Mouse (Mus musculus) bone marrow, adult 2 months (tissue): Measurements from ENCODE around the gene Macf1. TPM values are rescaled to one million over a fixed set of nuclear protein-coding genes. Genes with fewer than 3 reads are reported as not detected.
A peak's percentile ranks its signal among the peaks of the same experiment; 100 is the strongest.

Experiments used
- H3K27ac ChIP-seq: fragments of 200-500 bp; 2 replicates; pipeline ENCODE4 v1.5.1; 2012; ENCODE audit warnings: low read depth, mild to moderate bottlenecking, control low read depth, inconsistent platforms, low read length; ENCODE audit not compliant: control insufficient read depth, poor library complexity, insufficient read depth
- H3K4me1 ChIP-seq: fragments of 200-500 bp; 2 replicates; pipeline ENCODE4 v1.6.1; 2011; ENCODE audit warnings: low read length; ENCODE audit not compliant: control insufficient read depth, insufficient read depth
- H3K4me3 ChIP-seq: fragments of 200-500 bp; replicated peaks from 2 replicates; pipeline ENCODE3; 2011; ENCODE audit warnings: mild to moderate bottlenecking, low read depth, low read length, control low read depth; ENCODE audit not compliant: control insufficient read depth
- CTCF ChIP-seq: fragments of 200-500 bp; IDR thresholded peaks from 2 replicates; pipeline ENCODE4 v1.5.1; 2011; ENCODE audit warnings: low read length, control low read depth; ENCODE audit not compliant: control insufficient read depth, insufficient read depth
- POLR2A ChIP-seq: fragments of 200-500 bp; IDR thresholded peaks from 2 replicates; pipeline ENCODE4 v1.6.1; 2011; ENCODE audit warnings: low read depth, mild to moderate bottlenecking, control low read depth, low read length, borderline replicate concordance; ENCODE audit not compliant: control insufficient read depth
- WGBS: fragments of 180-500 bp; shearing (Covaris S2); methylation state at CpG from one replicate; pipeline ENCODE4 v1.1.7; 2018; 5-methylcytosine and 5-hydroxymethylcytosine counted together
- polyA plus RNA-seq: library from polyadenylated mRNA; stranded (reverse); fragments of >200 nt; gene quantifications from 2 replicates; pipeline ENCODE4 v1.2.4, GENCODE M21; 2011; ENCODE audit warnings: low replicate concordance; ENCODE audit not compliant: missing spikeins, insufficient read depth, insufficient read length

The Macf1 gene
- polyA plus RNA-seq, 1 experiment = 124 TPM

DNA sequence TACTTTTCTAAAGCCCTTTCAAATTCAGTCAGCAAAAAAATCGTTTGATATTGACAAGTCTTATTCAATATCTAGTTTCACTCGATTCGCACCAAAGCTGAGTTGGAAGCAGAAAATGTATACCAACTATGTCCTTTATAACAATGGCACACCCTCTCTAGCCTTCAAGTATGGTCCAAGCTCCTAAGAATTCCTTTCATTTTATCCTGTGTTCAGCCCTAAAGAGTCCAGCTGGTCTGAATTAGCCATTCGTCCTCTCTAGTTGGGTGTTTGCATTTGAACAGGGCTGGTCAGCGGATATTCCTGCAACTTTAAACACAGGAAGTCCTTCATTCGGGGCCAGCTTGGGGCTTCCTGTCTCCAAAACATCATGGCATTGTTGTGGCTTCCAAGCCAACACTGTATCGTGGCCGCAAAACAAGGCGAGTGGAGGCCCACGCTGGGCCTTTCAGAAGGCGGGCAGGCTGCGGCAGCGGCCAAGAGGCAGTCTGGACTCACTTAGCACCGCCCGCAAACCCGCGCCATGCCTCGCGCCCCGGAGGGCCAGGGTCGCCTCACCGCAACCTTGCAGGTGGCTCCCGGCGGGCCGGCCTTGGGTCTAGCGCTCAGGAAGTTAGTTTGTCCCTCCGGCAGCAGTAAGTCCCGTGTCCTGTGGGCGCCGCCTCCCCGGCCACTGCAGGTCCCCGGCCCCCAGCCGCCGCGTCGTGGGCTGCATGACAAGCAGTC lies 273.0 kb downstream of the Macf1 start:
- peak overlapping the region; percentile 88 for H3K4me3 ChIP-seq
- TF ChIP-seq CTCF (no peak), POLR2A (no peak)
- H3K4me1 ChIP-seq = peaks cover 1% of the 10 kb centered on the region
- H3K27ac ChIP-seq = peak overlapping the region; percentile 50
- WGBS = 3% methylated on average over 36 of the region's 36 CpGs

DNA sequence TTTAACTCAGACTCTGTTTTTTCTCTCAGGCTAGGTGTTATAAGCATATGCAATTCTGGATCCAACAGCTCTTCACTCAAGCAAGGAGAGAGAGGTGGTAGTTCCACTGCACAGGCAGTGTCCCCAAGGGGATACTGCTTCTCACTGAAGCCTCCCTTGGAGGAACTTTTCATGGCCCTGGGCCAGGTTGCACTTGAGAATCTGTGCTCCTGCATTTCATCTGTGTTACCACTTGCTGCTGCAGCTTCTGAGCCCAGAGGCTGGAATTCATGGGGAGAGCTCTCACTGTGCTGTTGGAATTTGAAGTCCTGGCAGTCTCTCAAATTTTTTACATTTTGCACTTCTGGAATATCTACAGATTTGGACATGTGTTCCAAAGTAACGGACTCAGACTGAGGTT lies 274.4 kb downstream of the Macf1 start:
- H3K27ac ChIP-seq = no peak overlapping the region
- 93% methylated on average over 1 of the region's 1 CpGs for WGBS
- no peak for TF ChIP-seq CTCF
- TF ChIP-seq POLR2A = no peak
- peaks cover 1% of the 10 kb centered on the region for H3K4me1 ChIP-seq
- H3K4me3 ChIP-seq = no peak overlapping the region

DNA sequence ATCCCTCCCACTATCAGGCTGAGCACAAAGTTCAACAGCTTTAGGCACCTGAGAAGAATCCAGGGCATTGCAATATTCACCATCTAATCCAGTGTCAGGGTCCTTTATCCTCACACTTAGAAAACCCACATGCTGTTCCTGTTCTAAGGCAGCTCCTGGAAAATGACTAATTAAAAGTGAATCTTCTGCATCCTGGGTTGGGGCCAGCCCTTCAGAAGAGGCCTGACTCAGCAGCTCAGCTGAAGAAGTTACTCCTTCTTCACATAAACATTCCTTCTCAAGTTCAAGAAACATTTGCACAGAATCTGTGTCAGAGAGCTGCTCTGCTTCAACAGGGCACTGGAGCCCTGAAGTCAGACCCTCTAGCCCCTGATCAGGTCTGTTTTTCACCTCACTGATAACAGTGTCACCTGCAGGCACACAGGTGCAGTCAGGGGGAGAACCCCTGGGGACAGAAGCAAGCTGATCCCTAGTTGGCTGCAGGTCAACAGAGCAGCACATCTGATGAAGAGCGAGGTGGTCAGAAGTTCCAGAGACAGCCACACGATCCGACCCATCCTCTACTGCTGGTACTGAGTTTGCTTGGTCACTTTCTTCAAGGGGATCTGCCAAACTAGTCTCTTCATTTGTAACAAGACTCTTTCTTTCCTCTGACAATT lies 275.0 kb downstream of the Macf1 start:
- WGBS = 85% methylated on average over 3 of the region's 3 CpGs
- Histone ChIP-seq H3K27ac (no peak overlapping the region), H3K4me3 (no peak overlapping the region), H3K4me1 (peaks cover 1% of the 10 kb centered on the region)
- TF ChIP-seq POLR2A = no peak
- no peak for TF ChIP-seq CTCF

DNA sequence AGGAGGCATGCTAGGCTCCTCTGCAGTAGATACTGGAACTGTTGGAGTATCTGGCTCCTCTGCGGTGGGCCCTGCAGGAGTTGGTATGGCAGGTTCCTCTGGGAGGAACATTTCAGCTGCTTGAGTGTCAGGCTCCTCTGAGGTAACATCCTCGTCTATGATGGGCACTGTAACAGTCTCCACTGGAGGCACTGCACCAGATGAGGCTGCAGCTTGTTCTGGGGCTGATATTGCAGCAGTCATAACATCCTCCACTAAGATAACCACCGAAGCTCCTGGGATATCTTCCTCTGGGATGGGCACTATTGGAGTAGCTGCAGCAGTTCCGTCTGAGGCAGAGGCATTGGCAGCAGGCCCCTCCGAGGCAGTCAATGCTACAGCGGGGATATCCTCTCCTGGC lies 276.4 kb downstream of the Macf1 start:
- TF ChIP-seq CTCF = no peak
- TF ChIP-seq POLR2A = no peak
- 70% methylated on average over 6 of the region's 6 CpGs for WGBS
- Histone ChIP-seq H3K4me3 (no peak overlapping the region), H3K4me1 (peaks cover 1% of the 10 kb centered on the region), H3K27ac (no peak overlapping the region)

DNA sequence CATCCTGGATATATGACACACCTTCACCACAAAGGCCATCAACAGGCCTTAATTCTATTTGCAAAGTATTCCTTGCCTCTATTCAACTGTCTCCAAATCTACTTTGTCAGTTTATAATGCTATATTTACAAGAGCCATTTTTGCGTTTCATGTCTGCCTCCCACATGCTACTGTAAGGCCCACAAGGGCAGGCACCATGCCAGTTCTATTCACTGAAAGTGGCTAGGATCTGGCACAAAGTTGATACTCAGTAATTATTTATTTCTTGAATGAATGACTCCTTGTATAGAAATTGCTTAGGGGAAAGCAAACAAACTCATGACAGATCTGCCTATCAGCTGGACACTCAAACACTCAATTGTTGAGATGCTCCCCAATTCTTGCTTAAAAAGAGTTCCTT lies 280.1 kb downstream of the Macf1 start:
- Histone ChIP-seq H3K4me1 (no peaks in the 10 kb centered on the region; the same call in 1 of the 2 replicates), H3K27ac (no peak overlapping the region), H3K4me3 (no peak overlapping the region)
- TF ChIP-seq POLR2A = no peak
- no peak for TF ChIP-seq CTCF
- WGBS = 77% methylated on average over 1 of the region's 1 CpGs

DNA sequence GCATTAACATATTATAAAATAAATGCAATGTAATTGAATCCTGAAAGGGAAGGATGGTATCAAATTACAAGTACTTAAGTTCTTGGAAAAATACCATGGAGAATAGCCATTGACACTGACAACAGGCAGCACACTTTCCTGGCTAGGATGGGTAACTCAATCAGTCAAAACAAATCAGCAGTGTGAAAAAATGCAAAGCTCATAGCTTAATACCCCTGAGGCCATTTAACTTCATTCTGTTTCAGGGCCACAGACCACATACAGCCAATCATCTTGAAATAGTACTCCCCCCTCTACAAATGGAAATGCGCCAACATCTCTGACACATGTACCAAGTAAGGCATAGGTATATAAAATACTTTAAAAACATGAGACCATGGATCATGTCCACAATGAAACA lies 281.9 kb downstream of the Macf1 start:
- Histone ChIP-seq H3K4me1 (no peaks in the 10 kb centered on the region; the same call in 1 of the 2 replicates), H3K4me3 (no peak overlapping the region), H3K27ac (no peak overlapping the region)
- TF ChIP-seq POLR2A = no peak
- no peak for TF ChIP-seq CTCF
- 96% methylated on average over 1 of the region's 1 CpGs for WGBS

DNA sequence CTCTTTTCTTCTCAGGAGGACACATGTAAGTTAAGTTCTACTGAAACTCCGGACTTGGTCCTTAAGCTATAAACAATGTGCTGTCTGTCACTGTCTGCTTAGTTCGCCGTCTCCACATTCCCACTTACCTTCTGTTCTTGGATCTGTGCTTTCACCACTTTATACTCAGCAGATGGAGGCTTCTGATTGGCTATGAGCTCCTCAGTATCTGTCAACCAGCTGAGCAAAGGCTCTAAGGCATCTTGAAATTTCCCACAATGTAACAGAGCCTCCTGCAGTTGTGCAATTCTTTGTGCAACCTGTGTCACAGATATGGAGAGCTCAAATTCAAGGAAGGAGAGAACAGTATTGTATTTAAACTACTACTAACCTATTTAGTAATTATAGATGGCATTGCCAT lies 282.9 kb downstream of the Macf1 start:
- TF ChIP-seq CTCF = no peak
- TF ChIP-seq POLR2A = no peak
- Histone ChIP-seq H3K4me1 (no peaks in the 10 kb centered on the region; the same call in 1 of the 2 replicates), H3K4me3 (no peak overlapping the region), H3K27ac (no peak overlapping the region)
- WGBS = 72% methylated on average over 3 of the region's 3 CpGs

DNA sequence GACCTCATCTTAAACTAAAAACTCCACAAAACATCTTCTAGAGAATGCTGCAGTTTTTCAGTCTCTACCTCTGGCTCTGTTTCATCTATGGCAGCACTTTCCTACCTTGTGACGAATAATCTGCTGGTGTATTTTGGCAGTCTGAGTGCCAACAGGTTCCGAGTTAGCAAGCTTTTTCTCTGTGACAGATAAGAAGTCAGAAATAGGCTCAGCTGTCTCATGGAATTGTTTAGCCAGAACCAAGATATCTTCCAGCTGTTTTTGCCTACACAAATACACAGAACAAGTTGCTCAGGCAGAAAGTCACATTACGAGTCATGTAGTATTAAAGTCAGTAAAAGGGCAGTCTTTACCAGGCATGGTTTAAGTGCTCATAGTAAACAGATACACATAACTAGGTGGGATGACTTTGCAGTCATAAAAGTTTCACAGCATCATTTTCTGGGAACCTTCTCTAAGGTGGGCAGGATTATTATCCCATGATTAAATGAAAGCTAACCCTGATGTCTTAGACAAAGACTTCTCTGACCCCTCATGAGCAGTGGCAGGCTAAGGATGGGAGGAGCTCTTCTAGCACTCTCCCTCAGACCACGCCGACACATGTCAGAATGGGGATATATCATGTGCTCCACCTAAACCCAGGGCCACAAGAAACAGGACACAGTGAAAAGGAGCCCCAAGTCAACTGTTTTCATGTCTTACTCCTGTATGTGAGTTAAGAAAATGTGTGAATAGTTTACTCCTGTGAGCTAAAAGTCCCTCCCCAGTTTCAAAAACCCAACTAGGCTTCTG lies 286.3 kb downstream of the Macf1 start:
- no peaks in the 10 kb centered on the region; the same call in 1 of the 2 replicates for H3K4me1 ChIP-seq
- 86% methylated on average over 5 of the region's 5 CpGs for WGBS
- H3K27ac ChIP-seq = no peak overlapping the region
- no peak overlapping the region for H3K4me3 ChIP-seq
- TF ChIP-seq CTCF (no peak), POLR2A (no peak)
